Mouse (Mus musculus) left cerebral cortex, adult 18-20 months (tissue): ENCODE results near the gene Thnsl1. TPM values are rescaled to one million over a fixed set of nuclear protein-coding genes. Genes with fewer than 3 reads are reported as not detected.
A peak's percentile ranks its signal among the peaks of the same experiment; 100 is the strongest.

ENCODE experiments used
- DNase-seq, 2 experiments: peaks; one replicate each; pipeline ENCODE4 v3.0.0; 2021 to 2022; ENCODE audit warnings: low spot score in 2 of 2, mixed read lengths in 1 of 2
- long read RNA-seq, 2 experiments: library from polyadenylated mRNA; stranded (forward); transcript quantifications; one replicate each; pipeline ENCODE4 v2.0.0; 2021
- total RNA-seq, 2 experiments: library from RNA; stranded (reverse); gene quantifications; 2 replicates each; pipeline ENCODE4 v1.2.3; 2021

Thnsl1 gene
- total RNA-seq: 10 to 100 TPM; 19.5 to 22.7 TPM
- long read RNA-seq, experiment 1, transcript Thnsl1-201 (3 exons, 3,899 nt): major isoform, 19 of 26 reads
- long read RNA-seq, experiment 1, partial matches to known transcripts: 0 of 26 reads
- long read RNA-seq, experiment 1, other reads (novel, unspliced or antisense): 4 of 26 reads
- long read RNA-seq, experiment 2, transcript Thnsl1-201 (3 exons, 3,899 nt): major isoform, 12 of 17 reads
- long read RNA-seq, experiment 2, partial matches to known transcripts: 0 of 17 reads
- long read RNA-seq, experiment 2, other reads (novel, unspliced or antisense): 1 of 17 reads

- DNase-seq: peak; percentile 97
Observed at GRCm38 (mm10) chr2:21204912-21205830, at the start of gene Thnsl1, which contains the start of gene Enkur. Gene Thnsl1 (plus strand): TSS chr2:21205724. Gene Enkur (minus strand): TSS chr2:21205365.

- DNase-seq: no peak
Observed at GRCm38 (mm10) chr2:21164296-21164695, 41.2 kb upstream of the Thnsl1 start.

DNA sequence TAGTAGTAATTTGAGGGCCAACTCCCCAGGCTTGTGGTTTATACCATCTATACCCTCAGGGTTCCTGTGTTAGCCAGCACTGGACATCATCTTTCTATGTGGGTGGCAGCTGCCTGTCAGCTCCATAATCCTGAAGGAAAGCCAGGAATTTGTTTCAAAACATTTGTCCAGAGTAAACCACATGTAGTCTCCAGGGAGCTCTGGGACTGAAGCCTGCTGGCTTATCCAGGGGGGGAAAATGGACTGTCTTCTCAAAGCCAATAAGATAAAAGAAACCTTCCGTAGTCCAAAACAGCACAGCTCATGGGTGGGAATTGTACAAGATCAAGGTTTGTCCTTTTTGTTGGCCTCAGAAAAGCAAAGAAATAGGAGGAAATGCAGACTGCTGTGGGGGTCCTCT, 37.6 kb upstream of the Thnsl1 start:
- no peak for DNase-seq

- DNase-seq: no peak
Observed at GRCm38 (mm10) chr2:21172797-21173196, 32.7 kb upstream of the Thnsl1 start.

DNA sequence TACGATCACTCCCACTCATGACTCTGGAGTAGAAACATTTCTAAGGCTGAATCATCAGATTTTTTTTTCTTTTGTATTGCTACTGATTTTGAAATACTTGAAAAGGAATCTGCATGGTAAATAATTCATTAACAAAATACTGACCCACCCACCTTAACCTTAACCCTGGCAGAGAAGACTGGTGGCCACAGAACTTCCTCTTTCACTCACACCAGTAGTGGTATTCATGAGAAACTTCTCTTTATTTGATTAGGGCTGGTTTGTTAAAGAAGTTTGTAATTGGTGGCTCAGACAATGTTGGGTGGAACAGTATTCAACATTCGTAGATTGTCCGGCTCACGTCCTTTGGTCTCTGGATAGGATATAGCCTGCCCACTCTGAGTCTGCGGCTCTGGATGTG, 26.4 kb upstream of the Thnsl1 start:
- no peak for DNase-seq

GRCm38 (mm10) chr2:21182811-21183210, 22.7 kb upstream of the Thnsl1 start:
- no peak for DNase-seq

DNA sequence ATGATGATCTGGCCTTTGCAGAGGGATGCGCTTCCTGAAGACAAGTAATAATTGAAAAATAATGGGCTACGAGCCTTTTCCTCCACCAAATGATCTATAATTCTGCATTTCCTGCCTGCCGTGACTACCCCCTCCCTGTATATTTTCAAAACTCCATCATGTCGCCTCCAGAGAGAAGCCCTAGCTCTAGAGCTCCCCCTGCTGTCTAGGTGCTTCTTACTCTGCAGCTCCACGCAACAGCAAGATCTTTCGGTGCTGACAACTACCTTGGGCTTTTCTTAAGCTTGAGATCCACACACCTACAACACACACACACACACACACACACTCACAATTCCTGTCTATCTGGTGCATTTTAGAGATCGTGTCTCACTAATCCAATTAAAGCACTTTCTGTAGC, 17.9 kb upstream of the Thnsl1 start:
- DNase-seq: peak; percentile 77 to 86

- DNase-seq: no peak
Observed at GRCm38 (mm10) chr2:21188610-21189009, 16.9 kb upstream of the Thnsl1 start.

- DNase-seq: no peak
Observed at GRCm38 (mm10) chr2:21191232-21191631, 14.3 kb upstream of the Thnsl1 start.

GRCm38 (mm10) chr2:21195233-21195632, 10.3 kb upstream of the Thnsl1 start:
- DNase-seq: no peak

DNA sequence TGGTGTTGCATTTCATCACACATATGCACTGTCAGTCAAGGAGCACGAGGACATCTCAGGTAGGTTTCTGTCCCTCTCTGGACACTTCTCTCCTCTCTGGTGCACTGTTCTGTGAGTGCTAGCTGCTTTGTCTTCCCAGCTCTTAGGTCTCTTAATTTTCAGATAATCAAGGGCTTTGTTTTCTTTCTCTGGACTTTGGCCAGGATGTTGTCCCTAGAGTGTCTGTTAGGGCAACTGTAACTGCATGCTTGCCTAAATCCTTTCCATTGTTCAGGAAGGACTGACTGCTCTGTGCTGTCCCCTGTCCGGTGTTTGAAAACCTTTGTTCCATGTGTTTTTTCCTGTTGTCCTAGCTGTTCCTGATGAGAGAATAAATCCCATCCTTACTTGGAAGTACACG, 6.5 kb upstream of the Thnsl1 start:
- no peak for DNase-seq

DNA sequence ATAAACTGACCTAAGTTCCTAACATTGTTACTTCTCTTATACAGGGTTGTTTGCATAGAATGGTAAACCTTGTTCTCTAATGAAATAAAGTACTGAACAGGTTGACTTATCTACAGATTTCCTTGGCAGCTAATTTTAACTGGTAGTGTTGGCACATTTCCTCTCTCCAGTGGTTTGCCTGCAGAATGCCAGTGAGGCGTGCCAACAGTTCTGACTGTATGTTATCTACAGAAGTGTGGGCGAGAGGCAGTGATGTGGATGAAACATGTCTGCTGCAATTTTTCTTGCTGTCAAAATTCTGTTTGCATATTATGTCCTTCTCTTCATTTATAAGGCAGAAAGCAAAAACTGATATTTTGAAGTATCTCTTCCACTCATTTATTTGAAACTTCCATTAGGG, 2.8 kb upstream of the Thnsl1 start:
- DNase-seq: no peak

DNA sequence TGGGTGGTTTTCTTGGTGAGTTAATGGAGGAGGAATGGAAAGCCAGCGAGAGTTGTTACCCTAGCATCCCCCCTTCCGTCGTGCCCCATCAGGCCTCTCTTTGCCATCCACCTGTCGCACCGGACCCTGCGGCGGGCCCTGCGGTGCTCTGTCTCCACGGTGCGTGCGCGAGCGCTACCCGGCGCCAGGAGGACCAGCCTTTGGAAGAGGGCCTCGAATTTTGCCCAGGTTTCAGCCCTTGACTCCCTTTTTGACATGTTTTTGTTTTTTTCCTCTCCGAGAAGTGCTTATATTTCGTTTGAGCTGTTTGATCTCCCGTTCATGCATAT, 271 bp downstream of the Thnsl1 start:
- DNase-seq: no peak

DNA sequence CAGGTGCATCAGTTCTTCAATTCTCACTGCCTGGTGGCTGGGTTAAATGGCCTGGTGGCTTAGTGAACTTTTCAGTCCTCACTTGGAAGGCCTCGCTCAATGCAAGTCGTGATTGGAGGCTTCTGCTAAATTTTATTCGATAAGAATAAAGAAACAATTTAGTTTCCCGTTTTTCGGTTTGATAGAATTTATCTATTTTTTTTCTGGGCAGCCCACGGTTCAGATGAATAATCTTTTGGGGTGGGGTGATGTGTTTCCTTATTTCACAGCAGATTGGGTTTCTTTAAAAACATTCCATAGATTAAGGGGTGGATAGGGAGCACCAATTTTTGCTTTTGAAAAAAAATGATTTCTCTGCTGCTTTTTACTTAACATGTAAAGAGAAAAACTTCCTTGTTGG, 754 bp downstream of the Thnsl1 start:
- no peak for DNase-seq

- no peak for DNase-seq
Observed at GRCm38 (mm10) chr2:21211361-21211760, 5.8 kb downstream of the Thnsl1 start.

- DNase-seq: no peak
Observed at GRCm38 (mm10) chr2:21214322-21214721, 8.8 kb downstream of the Thnsl1 start.

DNA sequence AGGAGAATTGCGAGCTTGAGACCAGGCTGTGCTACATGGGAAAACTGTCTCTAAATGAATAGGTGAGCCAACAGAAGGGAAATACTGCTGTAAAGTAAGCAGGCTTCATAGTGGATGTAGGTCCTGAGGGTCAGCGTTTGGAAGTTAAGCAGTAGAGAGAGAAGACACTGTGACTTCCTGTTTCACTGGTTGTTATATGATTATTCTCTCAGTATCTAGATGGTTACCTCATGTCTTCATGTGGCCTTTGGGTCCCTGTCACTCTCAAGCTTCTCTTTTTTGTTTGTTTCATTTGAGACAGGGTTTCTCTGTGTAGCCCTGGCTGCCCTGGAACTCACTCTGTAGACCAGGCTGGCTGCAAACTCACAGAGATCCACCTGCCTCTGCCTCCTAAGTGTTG, 9.8 kb downstream of the Thnsl1 start:
- no peak for DNase-seq

DNA sequence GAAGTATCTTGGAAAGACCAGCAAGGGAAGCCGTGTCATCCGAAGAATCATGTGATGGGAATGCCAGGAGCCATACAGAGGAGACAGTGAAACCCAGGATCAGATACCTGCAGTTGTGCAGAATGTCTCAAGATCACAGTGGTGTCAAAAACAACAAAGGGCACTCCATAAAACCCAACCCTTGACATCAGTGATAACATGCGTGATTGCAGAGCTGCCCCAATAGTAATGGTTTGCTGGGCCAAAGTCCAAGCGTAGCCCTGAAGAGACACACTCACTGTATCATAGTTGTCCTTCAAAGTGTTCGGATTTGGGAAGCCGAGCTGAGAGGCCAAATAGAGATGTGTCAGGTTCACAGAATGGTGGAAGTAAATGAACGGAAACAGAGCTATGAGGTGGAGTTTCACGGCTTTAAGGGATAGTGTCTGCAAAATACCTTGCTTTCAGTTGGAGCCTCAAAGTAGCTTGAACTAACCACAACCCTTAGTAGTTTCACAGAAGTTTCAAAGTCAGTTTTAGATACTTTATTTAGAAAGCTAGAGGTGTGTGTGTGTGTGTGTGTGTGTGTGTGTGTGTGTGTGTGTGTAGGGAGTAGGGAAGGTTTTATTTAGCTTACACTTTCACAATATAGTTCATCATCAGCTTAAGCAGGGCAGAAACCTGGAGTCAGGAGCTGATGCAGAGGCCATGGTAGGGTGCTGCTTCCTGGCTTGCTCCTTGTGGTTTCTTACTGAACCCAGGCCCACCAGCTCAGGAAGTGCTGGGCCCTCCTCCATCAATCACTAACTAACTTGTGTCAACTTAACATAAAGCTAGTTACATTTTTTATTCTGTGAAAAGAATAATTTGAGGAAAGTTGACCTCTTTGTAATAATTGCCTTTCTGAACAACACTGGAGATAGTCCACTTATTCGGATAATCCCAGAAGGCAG, 17.2 kb downstream of the Thnsl1 start:
- DNase-seq: no peak

DNA sequence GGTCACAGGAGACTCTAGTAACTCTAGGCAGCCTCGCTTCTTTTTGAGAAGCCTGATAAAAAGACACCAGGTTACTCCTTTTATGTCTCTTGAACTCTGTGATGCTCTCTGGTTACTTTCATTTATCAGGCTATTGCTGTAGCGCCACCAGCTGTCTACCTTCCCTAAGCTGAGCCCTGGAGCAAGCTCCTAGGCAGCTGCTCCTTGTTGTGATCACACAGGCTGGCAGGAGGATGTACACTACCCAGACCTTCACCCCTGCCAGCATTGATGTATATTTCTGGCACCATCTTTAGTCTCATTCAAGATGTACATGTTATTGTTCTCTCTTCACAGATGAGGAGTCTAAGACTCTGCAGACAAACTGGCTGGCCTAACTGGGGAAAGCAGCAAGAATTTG, 24.8 kb downstream of the Thnsl1 start:
- DNase-seq: no peak

DNA sequence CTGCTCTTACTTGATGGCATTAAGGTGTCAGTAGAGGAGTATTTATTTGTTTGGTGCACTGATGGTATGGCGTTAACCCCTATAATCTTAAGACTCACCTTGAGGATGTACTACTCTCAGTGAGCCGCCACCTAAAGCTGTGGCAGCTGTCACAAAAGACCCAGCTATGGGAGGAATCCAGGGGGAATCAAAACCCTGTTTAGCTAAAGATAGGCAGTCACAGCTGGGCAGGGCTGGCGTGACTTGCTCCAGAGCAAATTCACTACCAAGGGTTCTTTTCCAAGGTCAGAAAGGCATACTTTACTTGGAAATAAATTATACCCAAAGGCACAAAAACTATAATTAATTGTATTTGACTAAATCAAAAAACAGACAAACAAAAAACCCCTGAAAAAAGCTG, 25.6 kb downstream of the Thnsl1 start:
- no peak for DNase-seq

DNA sequence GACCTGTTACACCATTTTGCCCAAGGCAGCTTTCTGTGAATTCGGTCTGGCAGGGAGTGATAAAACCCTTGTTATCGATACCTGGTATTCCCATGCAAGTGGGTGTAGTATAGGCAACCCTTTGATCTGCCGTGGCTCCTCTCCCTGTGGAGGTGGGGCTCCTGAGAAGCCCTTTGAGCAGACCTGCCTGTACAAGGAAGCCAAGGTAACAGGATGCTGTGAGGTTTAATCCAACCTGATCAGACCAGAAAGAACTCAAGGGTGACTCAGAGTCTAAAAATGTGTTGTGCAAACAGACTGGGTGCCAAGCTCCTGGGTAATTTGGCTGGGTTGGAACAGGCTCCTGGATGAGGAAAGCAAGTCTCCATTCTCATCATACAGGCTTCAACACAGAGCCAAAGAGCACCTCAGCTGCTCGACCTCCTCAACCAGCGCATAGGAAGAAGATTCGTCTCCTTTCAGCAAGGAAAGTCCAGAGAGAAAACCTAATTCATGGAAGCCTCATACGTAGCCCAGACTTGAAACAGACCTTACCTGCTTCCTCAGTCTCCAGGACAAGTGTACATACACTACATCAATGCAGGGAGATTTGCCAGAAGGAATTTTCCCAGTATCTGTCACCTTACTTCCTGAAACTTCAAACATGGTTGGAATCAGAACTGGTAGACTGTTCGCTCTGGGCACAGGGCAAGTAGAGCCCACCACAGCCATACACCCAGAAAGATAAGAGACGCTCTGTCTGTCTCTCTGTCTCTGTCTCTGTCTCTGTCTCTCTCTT, 29.5 kb downstream of the Thnsl1 start:
- no peak for DNase-seq
